Mouse (Mus musculus): ENCODE measurements around the gene Olfr74.

DNA sequence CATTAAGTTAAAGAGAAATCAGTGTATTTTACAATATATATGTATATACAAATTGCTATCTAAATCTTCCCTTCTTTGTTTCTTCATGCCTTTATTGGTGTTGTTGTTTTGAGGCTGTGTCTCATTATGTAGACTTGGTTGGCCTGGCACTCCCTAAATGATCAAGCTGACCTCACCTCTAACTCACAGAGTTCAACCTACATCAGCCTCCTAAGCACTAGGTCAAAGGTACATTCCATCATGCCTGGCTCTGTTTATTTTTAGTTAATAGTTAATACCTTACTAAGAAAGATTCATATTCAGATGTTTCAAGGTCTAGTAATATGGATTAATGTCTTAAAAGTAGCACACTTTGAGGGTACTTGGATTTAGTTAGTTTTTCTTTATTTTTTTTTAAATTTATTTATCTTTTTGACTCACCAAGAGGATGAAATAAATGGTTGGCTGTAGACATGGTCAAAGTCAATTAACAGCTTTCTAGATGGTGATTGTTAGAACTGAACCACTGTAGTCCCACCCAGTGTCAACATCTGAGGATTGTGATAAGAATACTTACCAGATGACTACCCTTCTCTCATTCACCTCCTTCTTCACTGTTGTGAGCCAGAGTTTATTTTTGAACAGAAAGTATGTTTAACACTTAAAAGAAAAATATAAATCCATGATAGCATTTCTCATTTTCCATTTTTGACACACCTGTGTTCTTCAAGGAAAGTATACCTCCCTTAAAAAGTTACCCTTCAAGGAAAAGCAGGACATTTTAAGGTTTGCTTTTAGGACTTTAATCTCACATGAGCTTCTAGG, 33.3 kb upstream of the Olfr74 start, which contains the start of gene Olfr1160:
- no peak for TF ChIP-seq CTCF (IDR thresholded peaks at IDR 0.05; ENCODE audit: extremely low read depth, insufficient read length, insufficient replicate concordance, low read depth, low read length)
- no peak for TF ChIP-seq POLR2A (IDR thresholded peaks at IDR 0.05; ENCODE audit: low read depth, low read length)
